Mouse (Mus musculus) erythroblast, embryonic 14.5 days (primary cell): ENCODE measurements at regions not wholly inside any gene's neighbourhood (a gene's known extent, or its start where the extent isn't known, plus 50 kb on each side); places are given as distances from the start of the nearest gene placed in this dataset.

Experiments
- GATA1 ChIP-seq: IDR thresholded peaks from 2 replicates; pipeline ENCODE4 v1.6.1; 2012; ENCODE audit warnings: low read length, inconsistent platforms, mixed read lengths
- TAL1 ChIP-seq: IDR thresholded peaks from 3 replicates; pipeline ENCODE4 v1.6.1; 2012; ENCODE audit warnings: low read length, inconsistent platforms, mixed read lengths

GRCm38 (mm10) chr2:171856491-171856890 is 186.8 kb downstream of the Cbln4 start:
- no peak for TF ChIP-seq TAL1
- no peak for TF ChIP-seq GATA1
